Mouse (Mus musculus) myocyte (in vitro differentiated cells): ENCODE data around the gene Jazf1.

Experiments used
- POLR2A ChIP-seq: IDR thresholded peaks from one replicate; pipeline ENCODE4 v1.6.1; 2011; ENCODE audit warnings: low read depth, mild to moderate bottlenecking, control low read depth, moderate library complexity; ENCODE audit not compliant: insufficient read length
- POLR2AphosphoS2 ChIP-seq: IDR thresholded peaks from one replicate; pipeline ENCODE4 v1.6.1; 2011; ENCODE audit warnings: low read depth, control low read depth; ENCODE audit not compliant: insufficient read length
- SRF ChIP-seq: IDR thresholded peaks from one replicate; pipeline ENCODE4 v1.6.1; 2011; ENCODE audit warnings: low read depth; ENCODE audit not compliant: control insufficient read depth, insufficient read length
- TCF12 ChIP-seq: IDR thresholded peaks from one replicate; pipeline ENCODE4 v1.6.1; 2011; ENCODE audit warnings: mild to moderate bottlenecking, control low read depth; ENCODE audit not compliant: poor library complexity, insufficient read depth, severe bottlenecking
- USF1 ChIP-seq: IDR thresholded peaks from one replicate; pipeline ENCODE4 v1.6.1; 2011; ENCODE audit warnings: low read depth, mild to moderate bottlenecking, control low read depth, moderate library complexity

DNA sequence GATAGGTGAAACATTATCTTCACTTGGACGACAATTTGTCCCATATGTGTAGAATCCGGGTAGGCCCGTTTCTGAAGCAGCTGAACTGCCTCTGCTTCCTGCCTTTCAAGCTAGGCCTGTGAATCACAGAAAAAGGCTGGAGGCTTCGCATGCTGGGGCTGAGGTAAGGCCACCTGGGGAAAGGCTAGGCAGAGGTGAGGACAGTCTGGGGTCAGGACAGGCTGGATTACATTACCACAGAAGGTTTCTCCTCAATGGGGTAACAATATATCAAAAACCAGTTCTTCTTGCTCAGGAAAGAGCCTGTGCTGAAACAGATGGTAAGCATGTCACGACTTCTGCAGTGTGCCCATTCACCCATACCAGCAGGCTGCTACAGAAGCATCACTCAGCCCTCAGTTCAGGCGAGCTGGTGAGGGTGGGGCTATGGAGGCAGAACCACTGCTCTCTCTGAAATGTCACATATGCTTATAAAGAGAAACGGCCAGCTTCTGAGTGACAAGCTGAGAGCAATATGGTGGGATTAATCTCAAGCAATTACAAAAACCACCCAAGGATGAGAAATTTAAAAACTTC, 135.7 kb downstream of the Jazf1 start:
- TF ChIP-seq USF1 = no peak
- TF ChIP-seq TCF12 = no peak
- no peak for TF ChIP-seq SRF
- no peak for TF ChIP-seq POLR2A
- no peak for TF ChIP-seq POLR2AphosphoS2
